Mouse (Mus musculus) liver, embryonic 15.5 days (tissue): ENCODE measurements around the gene Cypt1. TPM values are rescaled to one million over a fixed set of nuclear protein-coding genes. Genes with fewer than 3 reads are reported as not detected.

ENCODE experiments used
- ATAC-seq: fragments of 200-750 bp; cut with Nextera tagmentation; 2 replicates; pipeline ENCODE4 v1.8.0; 2017; ENCODE audit warnings: moderate number of reproducible peaks, mild to moderate bottlenecking, moderate library complexity; ENCODE audit not compliant: insufficient read depth
- H3K27ac ChIP-seq: fragments of 300-500 bp; sonication (generic); replicated peaks from 2 replicates; pipeline ENCODE4 v1.5.1; 2015; ENCODE audit warnings: mild to moderate bottlenecking, inconsistent platforms
- H3K27me3 ChIP-seq: fragments of 300-500 bp; sonication (generic); 2 replicates; pipeline ENCODE4 v1.6.1; 2015; ENCODE audit warnings: mild to moderate bottlenecking, inconsistent platforms
- H3K36me3 ChIP-seq: fragments of 300-500 bp; sonication (generic); replicated peaks from 2 replicates; pipeline ENCODE4 v1.6.1; 2015; ENCODE audit warnings: moderate library complexity, mild to moderate bottlenecking, inconsistent platforms
- H3K4me1 ChIP-seq: fragments of 300-500 bp; sonication (generic); replicated peaks from 2 replicates; pipeline ENCODE4 v1.6.1; 2015; ENCODE audit warnings: inconsistent platforms
- H3K4me2 ChIP-seq: fragments of 300-500 bp; sonication (generic); 2 replicates; pipeline ENCODE4 v1.6.1; 2015; ENCODE audit warnings: moderate library complexity, mild to moderate bottlenecking, inconsistent platforms
- H3K4me3 ChIP-seq: fragments of 300-500 bp; sonication (generic); replicated peaks from 2 replicates; pipeline ENCODE4 v1.5.1; 2015; ENCODE audit warnings: mild to moderate bottlenecking, inconsistent platforms
- H3K9ac ChIP-seq: fragments of 300-500 bp; sonication (generic); 2 replicates; pipeline ENCODE4 v1.6.1; 2015; ENCODE audit warnings: moderate library complexity, mild to moderate bottlenecking, inconsistent platforms
- H3K9me3 ChIP-seq: fragments of 300-500 bp; sonication (generic); replicated peaks from 2 replicates; pipeline ENCODE4 v1.6.1; 2016; ENCODE audit warnings: inconsistent platforms
- WGBS: fragments of 180-500 bp; shearing (Covaris S2); methylation state at CpG from one replicate; pipeline ENCODE4 v1.1.7; 2015; ENCODE audit warnings: mixed read lengths; ENCODE audit not compliant: insufficient replicate concordance; 5-methylcytosine and 5-hydroxymethylcytosine counted together
- polyA plus RNA-seq: library from polyadenylated mRNA; unstranded; fragments of >200 nt; fragmentation: Nextera tagmentation; extraction: Ambion mirVana; gene quantifications from 2 replicates; pipeline ENCODE4 v1.2.1, GENCODE M21; 2015

Gene Cypt1
- polyA plus RNA-seq, result not detected in 2 replicates

DNA sequence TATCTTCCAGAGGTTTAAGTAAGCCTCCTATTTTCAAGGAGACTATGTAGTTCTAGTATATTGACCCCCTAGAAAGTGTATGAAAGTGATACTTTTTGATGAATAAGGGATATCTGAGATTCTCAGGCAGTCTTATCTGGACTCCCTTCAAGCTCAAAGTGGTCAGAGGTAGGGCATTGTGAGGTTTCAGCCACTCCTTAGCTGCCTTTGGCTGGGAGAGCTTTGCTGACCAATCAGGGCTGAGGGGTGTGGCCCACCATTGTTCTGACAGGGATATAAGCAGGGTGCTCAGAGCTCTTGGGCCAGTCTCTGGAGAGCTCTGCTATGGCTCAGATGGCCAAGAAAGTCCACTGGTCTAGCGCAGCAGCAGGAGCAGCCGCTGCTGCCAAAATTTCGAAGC, at the start of gene Cypt1:
Gene Cypt1, plus strand, starts transcription at position 301 of the 400 bp plus-strand sequence.
- Histone ChIP-seq H3K27ac (no peak within 1 kb of the TSS), H3K27me3 (no peaks in the 10 kb centered on the region), H3K9me3 (no peaks in the 10 kb centered on the region), H3K4me3 (no peak within 1 kb of the TSS), H3K4me1 (no peaks in the 10 kb centered on the region), H3K4me2 (no peak within 1 kb of the TSS), H3K9ac (no peak within 1 kb of the TSS), H3K36me3 (no peaks in the 10 kb centered on the region)
- ATAC-seq, result no peak
- WGBS, result 72% methylated on average over 3 of the region's 3 CpGs

DNA sequence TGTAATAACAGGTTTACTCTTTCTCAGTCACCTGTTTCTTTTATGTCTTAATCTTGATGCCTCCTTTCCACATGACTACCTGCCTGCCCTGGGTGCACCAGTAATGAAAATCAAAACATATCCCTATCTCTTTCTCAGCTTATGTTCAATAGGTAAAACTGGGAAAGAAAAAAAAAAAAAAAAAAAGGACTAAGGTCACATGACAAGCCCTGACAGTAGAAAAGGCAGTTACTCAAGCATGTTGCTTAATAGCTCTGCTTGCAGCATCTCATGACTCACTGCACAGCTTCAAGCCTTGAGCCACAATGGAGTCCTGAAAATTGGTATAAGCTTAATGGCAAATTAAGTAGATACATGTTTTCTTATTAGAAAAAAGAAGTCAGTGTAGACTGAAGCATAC, 24.1 kb downstream of the Cypt1 start:
- no peaks in the 10 kb centered on the region for H3K36me3 ChIP-seq
- H3K9me3 ChIP-seq, result no peaks in the 10 kb centered on the region
- no peak overlapping the region for H3K9ac ChIP-seq
- H3K4me3 ChIP-seq, result no peak overlapping the region
- no peak for ATAC-seq
- no peak overlapping the region for H3K27ac ChIP-seq
- no peaks in the 10 kb centered on the region for H3K4me1 ChIP-seq
- H3K27me3 ChIP-seq, result no peaks in the 10 kb centered on the region
- no peak overlapping the region for H3K4me2 ChIP-seq

DNA sequence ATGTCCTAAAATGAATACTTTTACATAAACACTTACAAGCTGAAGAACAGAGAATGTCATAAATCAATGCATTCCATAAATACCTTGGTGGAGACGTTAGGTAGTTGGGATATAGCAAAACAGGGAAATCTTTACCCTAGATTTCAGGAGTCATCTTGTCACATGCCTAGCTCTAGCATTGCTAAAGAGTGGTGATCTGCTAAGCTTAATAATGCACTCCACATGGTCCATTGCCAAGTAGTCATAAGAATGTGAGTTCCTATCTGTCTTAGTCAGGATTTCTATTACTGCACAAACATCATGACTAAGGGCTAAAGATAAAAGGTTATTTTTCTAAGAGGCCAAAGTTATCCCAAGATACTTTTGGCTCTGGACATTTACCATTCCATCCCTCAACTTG, 34.4 kb downstream of the Cypt1 start:
- H3K4me2 ChIP-seq, result no peak overlapping the region
- no peaks in the 10 kb centered on the region for H3K4me1 ChIP-seq
- H3K27me3 ChIP-seq, result no peaks in the 10 kb centered on the region
- ATAC-seq, result no peak
- H3K9ac ChIP-seq, result no peak overlapping the region
- no peaks in the 10 kb centered on the region for H3K36me3 ChIP-seq
- H3K9me3 ChIP-seq, result no peaks in the 10 kb centered on the region
- H3K27ac ChIP-seq, result no peak overlapping the region
- no peak overlapping the region for H3K4me3 ChIP-seq
- 38% methylated on average over 1 of the region's 1 CpGs for WGBS

DNA sequence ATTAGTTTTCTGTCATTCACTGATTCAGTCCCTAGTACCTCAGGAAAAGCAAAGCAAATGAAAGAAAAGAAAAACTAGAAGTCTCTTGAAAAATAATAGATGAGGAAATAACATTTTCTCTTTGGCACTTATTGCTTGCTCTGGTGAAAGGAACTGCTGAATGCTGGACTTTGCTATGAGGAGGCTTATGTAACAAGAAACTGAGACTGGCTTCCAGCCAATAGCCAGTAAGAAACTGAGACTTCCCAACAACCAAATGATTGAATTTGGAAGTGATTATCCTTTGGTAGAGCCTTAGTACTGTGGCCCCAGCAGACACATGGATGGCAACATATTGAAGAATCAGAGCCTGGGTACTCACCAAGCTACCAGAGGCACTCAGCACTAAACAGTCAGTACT, 35.8 kb downstream of the Cypt1 start:
- Histone ChIP-seq H3K27me3 (no peaks in the 10 kb centered on the region), H3K4me1 (no peaks in the 10 kb centered on the region), H3K36me3 (no peaks in the 10 kb centered on the region), H3K9ac (no peak overlapping the region), H3K4me3 (no peak overlapping the region), H3K4me2 (no peak overlapping the region), H3K27ac (no peak overlapping the region), H3K9me3 (no peaks in the 10 kb centered on the region)
- ATAC-seq, result no peak

Other genes starting within 250 kb of the Cypt1 start
- 3.1 and 3.3 TPM in 2 replicates for gene Maoa, start 96.8 kb downstream of the Cypt1 start, polyA plus RNA-seq